Mouse (Mus musculus): ENCODE data around the gene Numbl.

DNA sequence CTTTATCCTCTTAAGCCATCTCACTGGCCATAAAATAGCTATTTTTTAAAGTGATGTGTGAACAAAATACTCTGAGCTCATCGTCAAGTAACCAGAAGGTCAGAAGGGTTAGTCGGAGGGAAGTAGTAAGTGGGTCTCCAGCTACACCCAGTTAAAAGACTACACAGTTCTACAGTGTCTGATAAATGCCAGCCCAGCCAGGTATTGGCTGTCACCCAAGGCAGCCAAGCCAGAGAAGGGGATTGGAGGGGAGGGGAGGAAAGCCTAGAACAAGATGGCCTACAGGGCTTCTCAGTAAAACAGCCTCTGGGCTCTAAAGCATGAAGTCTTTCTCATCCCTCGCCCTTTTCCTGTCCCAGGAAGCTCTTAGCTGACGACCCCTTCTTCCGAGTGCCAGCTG, 8.3 kb upstream of the Numbl start:
- no peak for TF ChIP-seq POLR2A (IDR thresholded peaks at IDR 0.05; ENCODE audit: low read depth, low read length)
- TF ChIP-seq E2F4 (IDR thresholded peaks at IDR 0.05; ENCODE audit: insufficient replicate concordance, low read depth, low read length) = no peak
- TF ChIP-seq CTCF (conservative IDR thresholded peaks at IDR 0.05 in 1 of 2, IDR thresholded peaks at IDR 0.05 in 1 of 2; ENCODE audit: low read depth in 2 of 2, low read length in 2 of 2) = no peak
- TF ChIP-seq RAD21 (IDR thresholded peaks at IDR 0.05; ENCODE audit: low read depth, low read length) = no peak
- no peak for TF ChIP-seq RCOR1 (conservative IDR thresholded peaks at IDR 0.05; ENCODE audit: low read depth, low read length)
- no peak for TF ChIP-seq NELFE (IDR thresholded peaks at IDR 0.05; ENCODE audit: low read depth, low read length)
- no peak for TF ChIP-seq SMC3 (IDR thresholded peaks at IDR 0.05; ENCODE audit: low read depth, low read length)
- TF ChIP-seq ZNF384 (IDR thresholded peaks at IDR 0.05; ENCODE audit: low read depth, low read length) = no peak
- no peak for TF ChIP-seq KAT2A (IDR thresholded peaks at IDR 0.05; ENCODE audit: insufficient replicate concordance, low read length)
- TF ChIP-seq POLR2AphosphoS2 (IDR thresholded peaks at IDR 0.05; ENCODE audit: low read depth, low read length) = no peak
